Mouse (Mus musculus) myocyte (in vitro differentiated cells): Measurements from ENCODE around the gene Morn5.

ENCODE experiments used
- E2F4 ChIP-seq: IDR thresholded peaks from one replicate; pipeline ENCODE4 v1.6.1; 2011; ENCODE audit warnings: mild to moderate bottlenecking, control low read depth, moderate library complexity; ENCODE audit not compliant: insufficient read depth
- MAX ChIP-seq: IDR thresholded peaks from one replicate; pipeline ENCODE4 v1.6.1; 2011; ENCODE audit warnings: low read depth, mild to moderate bottlenecking, control low read depth
- MYOG ChIP-seq, 3 experiments: IDR thresholded peaks; one replicate each; pipeline ENCODE4 v1.6.1; 2011; ENCODE audit warnings: control low read depth in 2 of 3, low read depth in 2 of 3, mild to moderate bottlenecking in 2 of 3; ENCODE audit not compliant: insufficient read length in 2 of 3, control insufficient read depth in 1 of 3, insufficient read depth in 1 of 3
- POLR2A ChIP-seq: IDR thresholded peaks from one replicate; pipeline ENCODE4 v1.6.1; 2011; ENCODE audit warnings: low read depth, mild to moderate bottlenecking, control low read depth, moderate library complexity; ENCODE audit not compliant: insufficient read length
- POLR2AphosphoS2 ChIP-seq: IDR thresholded peaks from one replicate; pipeline ENCODE4 v1.6.1; 2011; ENCODE audit warnings: low read depth, control low read depth; ENCODE audit not compliant: insufficient read length
- REST ChIP-seq: IDR thresholded peaks from one replicate; pipeline ENCODE4 v1.6.1; 2011; ENCODE audit warnings: mild to moderate bottlenecking, control low read depth, moderate library complexity; ENCODE audit not compliant: insufficient read depth, insufficient read length
- TCF3 ChIP-seq: IDR thresholded peaks from one replicate; pipeline ENCODE4 v1.6.1; 2011; ENCODE audit warnings: low read depth, control low read depth; ENCODE audit not compliant: insufficient read length
- USF1 ChIP-seq: IDR thresholded peaks from one replicate; pipeline ENCODE4 v1.6.1; 2011; ENCODE audit warnings: low read depth, mild to moderate bottlenecking, control low read depth, moderate library complexity

GRCm38 (mm10) chr2:36126795-36127429 lies 77.7 kb downstream of the Morn5 start:
- no peak for TF ChIP-seq MAX
- no peak for TF ChIP-seq POLR2A
- TF ChIP-seq USF1, result no peak
- TF ChIP-seq E2F4, result no peak
- no peak for TF ChIP-seq TCF3
- TF ChIP-seq REST, result no peak
- TF ChIP-seq MYOG (IDR thresholded peaks at IDR 0.05; ENCODE audit: control insufficient read depth in 1 of 3, insufficient read depth in 1 of 3, insufficient read length in 2 of 3, low read depth in 2 of 3), result no peak
- no peak for TF ChIP-seq POLR2AphosphoS2
